Mouse (Mus musculus) forebrain, embryonic 11.5 days (tissue): ENCODE data around the gene Proz. TPM values are rescaled to one million over a fixed set of nuclear protein-coding genes. Genes with fewer than 3 reads are reported as not detected.

ENCODE experiments used
- polyA plus RNA-seq: library from polyadenylated mRNA; unstranded; fragments of >200 nt; fragmentation: Nextera tagmentation; extraction: Ambion mirVana; gene quantifications from 2 replicates; pipeline ENCODE4 v1.2.1, GENCODE M21; 2014

Gene Proz
- polyA plus RNA-seq, 1 experiment from 2014 or later, result 0.79 TPM

Other genes with a start within 250 kb of the Proz start
- gene Mcf2l, start 187.1 kb upstream of the Proz start, polyA plus RNA-seq, result 55.5 and 63.8 TPM in 2 replicates
- gene F7, start 34.9 kb upstream of the Proz start, polyA plus RNA-seq, result not detected in 2 replicates
- gene F10, start 23.6 kb upstream of the Proz start, polyA plus RNA-seq, result 0.51 and 1.1 TPM in 2 replicates
- gene Pcid2, start 44.5 kb downstream of the Proz start, polyA plus RNA-seq, result 51.0 and 56.6 TPM in 2 replicates
- gene Cul4a, start 44.7 kb downstream of the Proz start, polyA plus RNA-seq, result 86.6 and 91.4 TPM in 2 replicates
- gene Lamp1, start 98.2 kb downstream of the Proz start, polyA plus RNA-seq, result 240 and 251 TPM in 2 replicates
- 18.3 and 21.4 TPM in 2 replicates for gene Grtp1, start 139.7 kb downstream of the Proz start, polyA plus RNA-seq
- not detected in 2 replicates for gene Adprhl1, start 193.2 kb downstream of the Proz start, polyA plus RNA-seq
- 33.8 and 34.6 TPM in 2 replicates for gene Dcun1d2, start 227.2 kb downstream of the Proz start, polyA plus RNA-seq
- 40.0 and 40.8 TPM in 2 replicates for gene Tmco3, start 227.3 kb downstream of the Proz start, polyA plus RNA-seq